Mouse (Mus musculus) thymus, adult 2 months (tissue): ENCODE results near the gene Ptpn18.

ENCODE experiments used
- CTCF ChIP-seq: fragments of 200-500 bp; IDR thresholded peaks from 2 replicates; pipeline ENCODE4 v1.5.1; 2012; ENCODE audit warnings: mild to moderate bottlenecking, control low read depth, low read length, moderate library complexity, borderline replicate concordance; ENCODE audit not compliant: control insufficient read depth, poor library complexity, insufficient read depth; ENCODE audit errors: extremely low read depth
- POLR2A ChIP-seq: fragments of 200-500 bp; IDR thresholded peaks from 2 replicates; pipeline ENCODE4 v1.6.1; 2012; ENCODE audit warnings: mild to moderate bottlenecking, low read length, control low read depth, moderate library complexity; ENCODE audit not compliant: control insufficient read depth, poor library complexity, insufficient read depth; ENCODE audit errors: extremely low read depth

DNA sequence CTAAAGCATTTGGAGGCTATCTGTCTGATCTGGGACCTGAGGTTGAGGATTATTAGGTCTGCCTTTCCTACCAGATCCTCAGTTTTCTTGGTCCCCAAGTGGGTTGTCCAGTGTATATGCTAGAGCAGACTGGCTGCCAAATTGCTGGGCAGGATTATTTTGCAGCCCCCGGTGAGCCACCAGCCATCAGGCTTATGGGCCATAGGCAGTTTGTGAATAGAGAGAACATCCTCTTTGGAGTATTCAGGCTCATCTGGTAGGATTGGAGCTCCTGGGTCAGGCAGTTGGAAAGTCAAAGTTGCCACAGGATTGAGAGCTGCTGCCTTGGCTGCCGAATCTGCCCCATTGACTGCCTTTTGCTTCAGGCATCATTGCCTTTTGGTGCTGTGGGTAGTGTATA is 31.1 kb upstream of the Ptpn18 start:
- TF ChIP-seq POLR2A (no peak), CTCF (no peak)
